Mouse (Mus musculus) cerebellum, postnatal 10 days (tissue): ENCODE measurements around the gene Tnfrsf19.

Source experiments
- DNase-seq, 2 experiments: peaks; one replicate each; pipeline ENCODE4 v3.0.0; 2021; ENCODE audit warnings: mixed read lengths in 2 of 2

Gene Tnfrsf19

GRCm38 (mm10) chr14:61046091-61046681, at the start of gene Tnfrsf19:
TSS of gene Tnfrsf19 (minus strand) at chr14:61046490.
- DNase-seq, result peak; percentile 76 to 82

- DNase-seq, result peak; percentile 60 to 67
Observed at GRCm38 (mm10) chr14:61092073-61092472, 45.8 kb upstream of the Tnfrsf19 start.

- DNase-seq, result peak in 1 of 2 experiments; percentile 11
Observed at GRCm38 (mm10) chr14:61090955-61091354, 44.7 kb upstream of the Tnfrsf19 start.

- no peak for DNase-seq
Observed at GRCm38 (mm10) chr14:61088187-61088586, 41.9 kb upstream of the Tnfrsf19 start.

GRCm38 (mm10) chr14:61085325-61085724, 39.0 kb upstream of the Tnfrsf19 start:
- peak; percentile 34 to 54 for DNase-seq

GRCm38 (mm10) chr14:61069555-61069954, 23.3 kb upstream of the Tnfrsf19 start:
- DNase-seq, result no peak

GRCm38 (mm10) chr14:61061729-61062128, 15.4 kb upstream of the Tnfrsf19 start:
- no peak for DNase-seq

GRCm38 (mm10) chr14:61059316-61059945, 13.1 kb upstream of the Tnfrsf19 start:
- DNase-seq, result peak; percentile 53 to 59

GRCm38 (mm10) chr14:61056962-61057361, 10.7 kb upstream of the Tnfrsf19 start:
- no peak for DNase-seq

GRCm38 (mm10) chr14:61056445-61056844, 10.2 kb upstream of the Tnfrsf19 start:
- DNase-seq, result no peak

GRCm38 (mm10) chr14:61055864-61056263, 9.6 kb upstream of the Tnfrsf19 start:
- no peak for DNase-seq

GRCm38 (mm10) chr14:61052163-61052562, 5.9 kb upstream of the Tnfrsf19 start:
- DNase-seq, result no peak

- DNase-seq, result peak in 1 of 2 experiments; percentile 20
Observed at GRCm38 (mm10) chr14:61045446-61046090, 722 bp downstream of the Tnfrsf19 start.

GRCm38 (mm10) chr14:61044316-61044715, 2.0 kb downstream of the Tnfrsf19 start:
- no peak for DNase-seq

GRCm38 (mm10) chr14:61043511-61044310, 2.6 kb downstream of the Tnfrsf19 start:
- no peak for DNase-seq

GRCm38 (mm10) chr14:61042291-61042690, 4.0 kb downstream of the Tnfrsf19 start:
- no peak for DNase-seq

GRCm38 (mm10) chr14:61040236-61040635, 6.1 kb downstream of the Tnfrsf19 start:
- DNase-seq, result peak in 1 of 2 experiments; percentile 37

- DNase-seq, result no peak
Observed at GRCm38 (mm10) chr14:61038082-61038472, 8.2 kb downstream of the Tnfrsf19 start.

GRCm38 (mm10) chr14:61037321-61038081, 8.8 kb downstream of the Tnfrsf19 start:
- peak; percentile 54 to 70 for DNase-seq

- peak; percentile 54 to 55 for DNase-seq
Observed at GRCm38 (mm10) chr14:61030366-61030765, 15.9 kb downstream of the Tnfrsf19 start.

GRCm38 (mm10) chr14:61024006-61024405, 22.3 kb downstream of the Tnfrsf19 start:
- DNase-seq, result no peak

GRCm38 (mm10) chr14:61022383-61022782, 23.9 kb downstream of the Tnfrsf19 start:
- peak in 1 of 2 experiments; percentile 21 for DNase-seq
